Mouse (Mus musculus) kidney, postnatal 10 days (tissue): ENCODE results near the gene Fam163b.

Experiments
- DNase-seq: peaks from one replicate; pipeline ENCODE4 v3.0.0; 2021; ENCODE audit warnings: mixed read lengths

The Fam163b gene

DNA sequence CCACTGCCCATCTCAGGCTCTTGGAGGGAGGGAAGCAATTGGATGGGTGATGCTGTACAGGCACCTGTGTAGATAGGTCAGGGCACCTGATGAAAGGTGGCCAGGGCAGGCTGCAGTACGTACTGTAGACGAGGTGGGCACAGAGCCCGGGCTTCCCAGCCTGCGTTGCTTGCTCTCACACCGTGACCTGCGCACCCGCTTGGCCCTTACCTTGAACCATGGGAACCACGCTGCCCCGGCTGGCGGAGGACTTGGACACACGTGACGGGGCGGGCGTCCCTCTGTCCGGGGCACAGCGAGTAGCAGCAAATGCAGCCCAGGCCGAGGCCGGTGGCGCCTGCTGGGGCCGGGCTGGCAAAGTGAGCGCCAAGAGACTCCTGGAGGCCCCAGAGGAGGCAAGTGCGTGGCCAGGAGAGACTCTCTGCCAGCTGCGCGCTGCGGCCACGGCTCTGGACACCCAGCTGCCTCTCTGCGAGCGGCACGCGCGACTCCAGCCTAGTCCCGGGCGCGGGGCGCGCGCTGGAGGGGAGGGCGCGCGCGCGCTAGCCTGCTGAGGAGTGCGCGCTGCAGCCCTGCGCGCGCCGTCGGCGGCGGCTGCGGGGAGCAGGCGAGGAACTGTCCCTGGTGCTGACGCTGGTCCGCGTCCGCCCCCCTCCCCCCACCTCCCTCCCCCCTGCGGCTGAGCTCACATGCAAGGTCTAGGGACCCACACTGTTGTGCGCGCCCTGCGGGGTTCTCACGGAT lies at the start of gene Fam163b:
TSS of gene Fam163b (minus strand) at position 542 of the 744 bp plus-strand sequence.
- peak; percentile 74 for DNase-seq

DNA sequence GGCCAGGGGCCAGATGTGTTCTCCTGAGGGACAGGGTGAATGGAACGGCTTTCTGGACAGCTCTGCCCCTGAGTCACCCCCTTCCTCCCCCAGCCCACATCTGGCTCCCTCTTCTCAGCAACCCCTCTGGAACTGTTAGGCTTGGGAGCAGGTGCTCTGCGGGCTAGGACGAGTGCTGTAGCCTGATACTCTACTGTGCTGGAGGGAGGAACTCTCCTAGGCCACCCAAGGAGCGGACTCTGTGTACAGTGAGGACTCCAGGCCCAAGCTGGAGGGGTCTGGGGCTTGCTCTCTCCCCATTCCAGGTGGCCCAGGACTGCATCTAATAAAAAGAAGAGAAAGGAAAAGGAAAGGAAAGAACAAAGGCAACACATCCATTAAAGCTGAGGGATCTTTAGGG lies 47.7 kb upstream of the Fam163b start:
- DNase-seq, result no peak

DNA sequence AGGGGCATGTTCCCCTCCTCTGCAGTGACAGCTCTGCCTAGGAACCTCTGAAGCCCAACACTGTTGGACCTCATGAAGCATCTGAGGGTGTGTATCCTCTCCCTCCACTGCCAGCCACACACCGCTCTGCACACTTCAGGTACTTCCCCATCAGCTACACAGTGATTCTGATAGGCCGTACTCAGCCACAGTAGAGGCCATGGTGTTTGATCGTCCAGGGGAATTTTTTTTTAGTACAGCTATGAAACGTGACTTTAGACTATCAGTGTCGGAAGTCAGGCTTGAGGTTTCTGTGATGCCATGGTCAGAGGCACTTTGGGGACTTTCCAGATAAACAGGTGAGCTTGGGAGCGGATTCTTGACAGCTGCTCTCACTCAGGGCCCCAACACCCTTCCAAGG lies 45.2 kb upstream of the Fam163b start:
- no peak for DNase-seq

DNA sequence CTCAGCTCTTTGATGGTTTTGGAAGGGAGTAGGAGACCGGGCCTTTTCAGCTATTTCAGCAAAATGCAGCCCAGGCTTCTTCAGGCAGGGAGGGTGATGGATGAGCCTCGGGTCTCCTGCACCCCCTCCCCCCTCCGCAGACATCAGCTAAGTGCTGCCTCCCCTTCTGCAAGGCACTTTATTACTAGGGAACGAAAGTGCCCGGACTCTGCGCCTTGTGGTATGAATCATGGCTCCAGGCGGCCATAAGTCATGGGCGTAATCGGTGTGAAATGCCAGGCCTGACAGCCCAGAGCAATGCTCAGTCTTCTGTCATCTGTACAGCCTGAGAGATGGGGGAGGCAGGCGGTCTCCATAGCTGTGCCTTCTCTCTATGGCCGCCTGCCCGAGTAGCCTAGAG lies 41.4 kb upstream of the Fam163b start:
- peak; percentile 21 for DNase-seq

DNA sequence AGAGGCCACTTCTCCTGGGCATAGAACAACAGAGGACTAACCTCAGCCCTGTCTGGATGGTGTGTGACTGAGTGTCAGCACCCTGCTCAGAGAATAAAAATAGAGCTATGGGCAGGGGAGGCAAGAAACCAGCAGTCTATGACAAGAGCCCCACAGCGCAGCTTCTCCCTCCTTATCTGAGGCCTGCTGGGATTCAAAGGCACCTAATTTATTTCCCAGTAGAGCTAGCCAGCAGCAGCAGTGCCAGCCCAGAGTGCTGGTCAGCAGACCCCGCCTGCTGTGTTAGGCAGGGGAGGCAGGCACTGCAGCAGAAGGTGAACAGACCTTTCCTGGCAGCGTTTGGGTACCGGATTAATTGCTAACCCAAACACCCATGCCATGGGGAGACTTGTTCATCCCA lies 39.6 kb upstream of the Fam163b start:
- DNase-seq, result no peak

DNA sequence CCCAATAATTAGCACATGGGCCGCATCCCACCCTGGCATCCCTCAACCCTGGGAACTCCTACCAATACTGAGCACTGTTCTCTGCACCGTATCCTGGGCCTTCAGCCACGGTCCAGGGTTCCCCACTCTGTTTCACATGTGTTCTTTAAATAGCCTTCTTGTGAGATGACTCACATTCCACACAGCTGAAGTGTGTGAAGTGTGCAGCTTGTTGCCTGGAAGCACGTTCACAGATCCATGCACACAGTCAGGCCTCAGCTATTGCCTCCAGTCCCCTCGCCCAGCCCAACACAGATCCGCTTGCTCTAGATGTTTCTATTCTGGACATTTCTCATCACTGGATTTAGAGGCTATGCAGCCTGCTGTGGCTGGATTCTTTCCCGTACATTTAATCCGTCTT lies 36.8 kb upstream of the Fam163b start:
- DNase-seq, result no peak

DNA sequence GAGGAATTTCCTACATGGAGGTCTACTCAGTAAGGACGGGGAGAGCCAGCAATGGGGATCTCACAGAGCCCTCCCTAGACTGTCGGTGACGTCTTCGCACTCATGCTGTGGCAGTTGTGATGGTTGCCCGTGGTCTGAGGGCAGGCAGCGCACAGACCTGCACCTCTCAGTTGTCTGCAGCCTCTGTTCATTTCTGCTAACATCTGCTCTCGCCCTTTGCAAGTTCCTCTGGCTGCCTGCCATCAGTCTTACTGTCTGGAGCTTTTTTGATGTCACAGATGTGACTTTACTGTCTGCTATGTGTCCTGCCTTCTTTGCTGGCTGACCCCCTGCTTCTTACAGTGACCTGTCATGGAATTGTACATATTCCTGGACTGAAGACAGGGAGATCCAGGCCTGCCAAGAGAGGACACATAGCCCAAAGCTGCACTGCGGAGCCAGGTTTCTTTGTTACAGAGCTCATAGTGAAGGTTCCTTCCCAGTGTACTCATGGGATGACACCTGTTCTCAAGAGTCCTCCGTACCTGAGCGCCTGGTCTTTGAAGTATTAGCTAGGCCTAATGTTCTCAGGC lies 33.5 kb upstream of the Fam163b start:
- peak; percentile 45 for DNase-seq

DNA sequence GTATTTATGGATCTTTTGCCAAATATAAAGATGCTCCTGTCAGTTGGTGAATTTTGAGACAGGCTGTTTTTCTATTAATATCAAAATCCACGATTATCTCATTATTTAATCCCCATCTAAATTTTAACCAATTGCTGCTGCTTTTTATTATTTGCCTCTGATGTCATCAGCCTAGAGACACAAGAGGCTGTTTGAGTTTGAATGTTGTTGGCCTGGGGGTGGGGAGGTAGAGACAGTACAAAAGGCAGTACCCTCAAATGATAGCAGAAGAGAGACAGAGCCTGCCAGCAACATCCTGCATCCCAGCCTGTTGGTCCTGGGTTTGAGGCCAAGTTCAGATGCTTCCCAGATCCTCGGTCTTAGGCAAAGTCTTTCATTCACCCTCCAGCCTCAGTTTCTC lies 32.0 kb upstream of the Fam163b start:
- no peak for DNase-seq

DNA sequence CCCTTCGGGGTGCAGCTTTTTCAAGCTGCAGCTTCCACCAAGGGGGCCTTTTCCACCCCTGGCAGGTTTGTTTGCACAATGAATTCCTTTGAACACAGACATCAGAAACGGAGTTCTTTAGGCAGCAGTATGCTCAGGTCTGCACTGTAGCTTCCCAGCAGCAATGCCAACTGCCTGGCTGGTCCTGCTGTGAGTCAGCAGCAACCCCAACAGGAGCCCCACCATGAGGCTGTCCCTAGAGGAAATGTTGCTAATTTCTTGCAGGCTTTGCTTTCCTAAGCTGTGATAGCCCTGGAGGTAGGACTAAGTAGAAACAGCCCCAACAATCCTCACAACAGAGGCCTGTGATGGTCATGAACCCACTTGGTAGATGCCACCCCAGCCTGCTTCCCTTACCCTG lies 24.7 kb upstream of the Fam163b start:
- no peak for DNase-seq

DNA sequence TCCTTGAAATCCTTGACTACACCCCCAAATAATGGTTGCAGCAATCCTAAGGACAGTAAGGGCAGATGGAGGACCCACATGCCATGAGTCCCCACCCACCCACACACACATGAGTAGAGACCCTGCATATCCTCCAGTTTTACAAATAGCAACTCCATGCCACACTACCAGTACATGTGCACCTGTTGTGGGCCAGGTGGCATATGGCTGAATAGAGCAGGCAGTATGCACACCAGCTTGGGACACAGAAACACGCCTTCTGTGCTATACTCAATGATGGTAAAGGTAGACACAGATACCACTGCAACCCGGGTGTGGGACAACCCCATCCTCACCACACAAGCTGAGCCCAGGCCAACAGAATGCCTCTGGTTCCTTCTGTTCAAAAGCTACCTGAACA lies 23.8 kb upstream of the Fam163b start:
- no peak for DNase-seq

DNA sequence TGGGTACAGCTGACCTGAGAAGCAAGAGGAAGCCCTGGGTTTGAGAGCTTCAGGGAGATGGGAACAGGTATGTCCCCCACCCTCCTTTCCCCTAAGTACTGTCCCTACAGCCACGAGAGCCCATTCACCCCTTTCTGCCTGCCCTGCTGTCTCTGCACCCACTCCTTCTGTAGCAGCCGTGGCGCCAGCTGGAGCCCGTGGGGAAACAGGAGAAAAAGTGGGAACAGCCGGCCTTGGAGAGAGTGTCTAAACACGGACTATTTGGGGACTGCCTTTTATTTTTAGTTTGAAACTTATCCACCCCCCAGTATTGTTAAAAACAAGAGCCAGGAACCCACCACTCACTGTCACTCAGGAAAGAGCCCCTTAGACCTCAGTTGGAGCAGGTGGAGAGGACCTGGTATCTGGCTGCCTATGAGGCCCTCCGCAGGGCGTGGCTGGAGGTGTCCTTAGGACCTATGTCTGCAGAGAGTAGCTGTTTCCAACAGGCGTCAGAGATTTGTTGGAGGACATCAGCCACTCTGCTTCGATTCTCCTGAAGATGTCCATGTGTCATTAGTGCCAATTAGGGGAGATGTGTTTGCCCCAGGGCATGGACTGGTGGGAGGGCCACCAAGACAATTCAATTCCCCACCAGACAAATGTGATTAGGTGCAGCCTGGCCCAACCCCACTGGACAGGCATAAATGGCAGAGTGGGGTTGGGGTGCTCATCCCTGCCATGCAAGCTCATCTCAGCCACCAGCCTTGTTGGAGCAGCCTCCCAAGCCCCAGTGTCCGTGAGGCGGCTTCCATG lies 22.7 kb upstream of the Fam163b start, which contains the start of gene Dbh:
TSS of gene Dbh (plus strand) at position 438 of the 795 bp plus-strand sequence.
- no peak for DNase-seq

DNA sequence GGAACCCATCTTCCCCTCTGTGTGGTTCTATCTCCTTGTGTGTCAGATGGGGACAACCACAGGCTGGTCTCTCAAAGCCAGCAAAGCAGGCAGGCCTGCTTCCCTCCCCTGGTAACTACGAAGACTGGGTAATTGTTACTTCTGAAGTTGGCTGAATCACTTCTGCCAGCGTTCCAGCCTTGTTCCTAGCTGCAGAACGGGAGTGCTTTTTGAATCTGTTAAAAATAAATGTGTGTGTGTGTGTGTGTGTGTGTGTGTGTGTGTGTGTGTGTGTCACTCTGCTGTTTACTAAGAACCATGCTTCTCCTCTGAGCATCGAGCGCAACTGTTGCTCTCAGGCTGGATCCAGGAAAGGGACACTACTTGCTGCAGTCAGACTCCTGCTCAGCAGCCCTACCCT lies 21.6 kb upstream of the Fam163b start:
- no peak for DNase-seq

DNA sequence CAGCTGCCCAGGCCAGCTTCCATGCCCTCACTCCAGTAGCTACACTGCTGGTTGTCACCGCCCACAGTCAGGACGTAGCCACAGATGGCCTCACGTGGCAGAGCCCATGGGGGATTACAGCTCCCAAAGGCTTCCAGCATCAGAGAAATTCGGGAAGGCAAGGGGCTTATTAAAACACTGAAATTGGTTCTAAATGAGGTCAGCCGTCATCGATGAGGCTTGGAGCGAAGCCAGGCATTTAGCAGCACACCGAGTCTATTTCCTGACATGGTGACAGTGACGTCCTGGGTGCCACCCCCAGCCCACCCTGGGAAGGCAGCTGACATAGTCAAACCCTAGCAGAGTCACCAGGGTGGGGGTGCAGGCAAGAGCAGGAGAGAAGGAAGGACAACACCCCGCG lies 20.4 kb upstream of the Fam163b start:
- DNase-seq, result no peak

DNA sequence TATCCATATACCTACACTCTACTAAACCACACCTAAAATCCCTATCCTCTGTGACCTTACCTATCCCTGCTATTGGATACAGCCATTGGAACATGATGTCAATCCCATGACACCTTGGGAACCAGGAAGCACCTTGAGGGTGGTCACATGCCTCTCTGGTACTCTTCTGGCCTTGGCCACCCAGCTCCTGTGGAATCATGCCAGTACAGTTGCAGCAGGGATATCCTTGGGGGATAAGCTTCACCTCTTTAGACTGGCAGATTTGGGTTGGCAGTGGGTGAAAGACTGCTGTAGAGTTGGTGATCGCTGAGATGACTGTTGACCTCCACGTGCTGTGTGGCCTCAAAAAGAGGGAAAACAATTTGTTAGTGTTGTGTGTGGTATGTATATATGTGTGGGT lies 19.2 kb upstream of the Fam163b start:
- DNase-seq, result no peak

DNA sequence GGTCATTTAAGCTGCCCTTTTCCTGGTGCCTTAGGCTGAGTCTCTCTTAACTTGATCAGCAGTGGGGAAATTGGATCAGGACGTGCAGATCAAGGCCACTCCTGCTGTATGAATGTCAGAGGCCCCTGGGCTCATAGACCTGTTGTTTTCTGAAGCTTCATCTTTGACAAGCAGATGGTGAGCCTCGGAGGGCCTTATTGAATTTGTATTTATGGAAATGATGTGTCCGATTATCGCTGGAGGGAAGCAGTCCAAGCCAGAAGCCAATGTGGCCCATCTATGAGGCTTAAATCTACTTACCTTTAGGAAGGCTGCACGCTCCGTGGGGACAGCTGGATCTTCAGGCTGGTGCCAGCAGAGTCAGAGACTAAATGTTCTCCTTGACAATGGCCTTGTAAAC lies 14.3 kb upstream of the Fam163b start:
- DNase-seq, result no peak

DNA sequence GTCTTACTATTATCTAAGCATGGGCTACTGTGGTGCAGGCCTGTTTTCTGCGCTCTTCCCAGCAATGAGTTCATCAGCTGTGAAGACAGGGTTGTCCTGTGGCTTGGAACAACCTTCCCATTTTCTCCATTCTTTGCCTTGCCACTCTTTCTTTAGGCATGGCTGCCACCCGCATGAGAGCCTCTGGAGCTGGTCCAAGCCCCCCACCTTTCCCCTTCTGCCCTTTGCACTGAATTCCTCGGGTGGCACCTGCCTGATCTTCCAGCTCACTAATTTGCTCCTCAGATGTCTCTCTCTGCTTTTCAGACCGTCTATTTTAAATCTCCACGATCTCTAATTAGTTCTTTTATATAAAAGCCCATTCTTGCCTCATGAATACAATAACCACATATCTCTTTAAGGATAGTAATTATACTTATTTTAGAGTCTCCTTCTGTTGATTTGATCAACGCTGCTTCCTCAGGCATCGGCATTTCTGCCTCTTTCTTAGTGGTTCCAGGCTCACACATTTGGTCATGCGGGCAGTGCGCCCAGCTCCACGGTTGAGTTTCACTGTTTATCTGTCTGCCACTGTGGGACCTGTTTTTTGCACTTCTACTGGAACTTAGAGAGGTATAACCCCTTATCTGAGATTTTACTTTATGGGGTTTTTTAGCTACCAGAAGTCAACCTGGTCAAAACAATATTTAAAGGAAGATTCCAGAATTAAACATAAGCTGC lies 12.3 kb upstream of the Fam163b start:
- peak; percentile 67 for DNase-seq

DNA sequence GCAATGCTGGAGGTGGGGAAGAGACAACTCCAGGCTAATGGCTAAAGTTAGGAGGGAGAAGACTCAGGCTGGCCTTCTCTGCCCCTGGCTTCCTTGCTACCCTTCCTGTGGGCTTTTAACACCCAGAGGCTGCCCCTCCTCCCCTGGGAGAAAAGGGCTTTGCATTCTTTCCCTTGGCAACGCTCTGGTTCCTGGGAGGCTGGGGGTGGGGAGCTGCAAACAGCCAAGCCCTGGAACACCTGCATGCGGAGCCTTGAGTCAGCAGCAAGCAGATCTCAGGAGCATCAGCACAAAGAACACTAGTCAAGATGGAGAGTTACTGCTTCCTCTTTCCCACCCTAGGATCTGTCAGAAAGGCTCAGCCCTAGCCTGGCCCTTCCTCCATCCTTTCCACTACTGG lies 7.2 kb upstream of the Fam163b start:
- DNase-seq, result no peak

DNA sequence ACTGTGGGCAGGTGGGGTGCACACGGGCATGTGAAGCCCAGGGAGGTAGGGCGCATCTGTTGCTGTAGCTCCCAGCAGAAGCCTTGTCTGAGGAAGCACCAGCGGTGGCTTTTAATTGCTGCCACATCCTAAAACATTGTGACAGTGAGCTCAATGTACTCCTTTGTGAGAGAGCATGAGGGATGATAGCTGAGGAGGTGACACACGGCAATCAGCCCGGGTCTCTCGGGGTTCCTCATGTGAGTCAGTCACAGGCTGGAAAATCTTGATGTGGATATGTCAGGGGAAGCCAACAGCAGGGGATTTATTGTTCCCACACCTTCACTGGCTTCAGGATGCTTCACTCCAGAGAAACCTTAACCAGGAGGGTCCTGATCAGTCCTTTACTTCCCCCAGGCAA lies 4.5 kb upstream of the Fam163b start:
- DNase-seq, result no peak

DNA sequence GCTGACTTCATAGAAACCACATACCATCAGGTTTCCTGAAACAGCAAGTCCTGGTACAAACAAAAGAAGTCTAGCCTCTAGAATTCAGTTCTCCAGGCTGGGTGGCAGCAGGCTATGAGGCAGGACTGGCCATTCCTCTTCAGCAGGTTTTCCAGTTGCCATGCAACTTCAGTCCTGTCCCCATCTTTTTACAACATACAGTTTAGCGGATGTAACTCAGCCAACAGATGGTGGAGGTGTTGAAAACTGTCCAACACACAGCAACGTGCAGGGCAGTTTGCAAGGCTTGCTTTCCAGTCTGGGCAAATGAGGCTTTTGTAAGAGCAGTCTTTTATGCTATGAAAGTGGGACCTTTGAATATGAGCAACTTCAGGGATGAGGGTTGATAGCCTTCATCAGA lies 2.7 kb upstream of the Fam163b start:
- no peak for DNase-seq

DNA sequence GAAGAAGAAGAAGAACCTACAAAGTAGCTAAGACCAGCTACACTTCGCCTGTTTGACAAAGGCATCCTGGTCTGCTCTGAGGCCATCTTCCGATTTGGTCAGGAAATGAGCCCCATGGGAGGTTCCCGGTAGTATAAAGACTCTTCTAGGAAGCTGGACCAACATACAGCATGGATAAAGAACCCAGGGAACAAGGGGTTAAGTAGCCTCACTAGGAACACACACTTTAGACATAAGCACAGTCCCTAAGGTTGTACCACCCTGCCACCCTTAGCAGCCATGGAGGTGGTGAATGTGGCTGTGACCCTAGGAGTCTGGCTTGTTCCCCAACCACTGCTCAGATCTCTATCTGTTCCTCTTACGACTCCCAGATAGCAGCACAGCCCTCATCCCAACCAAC lies 3.9 kb downstream of the Fam163b start:
- no peak for DNase-seq

DNA sequence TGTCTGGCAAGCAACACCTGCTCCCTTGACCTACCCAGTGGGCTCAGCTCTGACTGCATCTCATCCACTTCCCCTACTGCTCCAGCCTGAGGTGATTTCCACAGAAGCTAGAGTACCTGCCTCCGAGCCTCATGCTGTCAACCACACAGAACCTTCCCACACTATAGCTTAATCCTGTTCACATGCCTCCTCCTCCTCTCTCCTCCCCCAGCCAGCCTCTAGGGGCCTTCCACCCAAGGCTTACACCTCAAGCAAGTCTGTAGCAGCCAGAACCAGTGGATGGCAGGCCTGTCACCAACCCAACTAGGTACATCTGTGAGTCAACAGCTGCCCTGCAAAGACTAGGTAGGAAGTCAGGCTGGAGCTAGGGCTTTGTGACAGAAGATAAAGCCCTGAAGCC lies 5.5 kb downstream of the Fam163b start:
- DNase-seq, result no peak

DNA sequence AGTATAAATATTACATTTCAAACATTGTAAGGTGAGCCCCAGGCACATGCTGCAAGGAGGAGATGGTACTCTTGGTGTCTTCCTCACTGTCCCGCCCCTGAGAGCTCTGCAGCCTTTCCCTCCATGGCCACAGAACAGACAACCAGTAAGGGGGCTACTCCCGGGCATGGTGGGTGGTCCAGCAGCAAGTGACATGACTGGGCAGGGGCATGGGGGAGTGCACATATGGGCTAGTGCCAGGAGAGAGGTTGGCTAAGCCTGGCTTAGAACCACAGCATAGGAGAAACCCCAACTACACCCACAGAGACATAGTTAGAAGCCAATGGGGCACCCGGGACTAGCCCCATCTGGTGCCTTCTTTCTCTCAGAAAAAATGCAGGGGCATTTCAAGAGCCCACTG lies 6.0 kb downstream of the Fam163b start:
- no peak for DNase-seq

DNA sequence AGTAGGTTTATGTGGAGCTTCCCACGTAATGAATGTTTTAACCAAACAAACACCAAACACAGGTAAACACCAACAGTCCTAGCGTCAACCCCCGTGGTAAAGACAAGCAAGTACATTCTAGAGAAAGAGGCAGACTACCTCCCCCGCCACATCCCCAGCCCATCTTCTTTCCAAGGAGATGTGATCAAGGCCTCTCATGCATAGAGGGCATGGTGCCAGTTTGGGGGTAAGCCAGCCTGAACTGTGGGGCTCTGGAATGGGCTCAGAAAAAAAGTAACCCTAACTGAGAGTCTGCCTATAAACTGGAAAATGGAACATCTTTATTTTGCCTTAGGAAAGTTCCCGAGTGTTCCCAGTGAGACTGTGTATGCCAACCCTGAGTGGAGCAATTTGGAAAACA lies 6.4 kb downstream of the Fam163b start:
- DNase-seq, result no peak
